Mouse (Mus musculus): ENCODE results near the gene Sec62. TPM values are rescaled to one million over a fixed set of nuclear protein-coding genes. Genes with fewer than 3 reads are reported as not detected.

The Sec62 gene
- total RNA-seq, 2 experiments from 2014 or later: 109 to 113 TPM

Other genes starting within 250 kb of the Sec62 start
- 1 to 10 TPM; 2.2 to 5.0 TPM for gene Mecom, start 244.9 kb upstream of the Sec62 start, total RNA-seq (2021)
- gene Actrt3, start 192.9 kb upstream of the Sec62 start, total RNA-seq (2021): 1 to 10 TPM in 1 of 2 experiments, under 1 TPM in 1; 0.99 to 1.1 TPM
- 10 to 100 TPM; 11.1 to 15.3 TPM for gene Mynn, start 190.8 kb upstream of the Sec62 start, total RNA-seq (2021)
- gene Lrriq4, start 148.4 kb upstream of the Sec62 start, total RNA-seq (2021): not detected
- not detected for gene Lrrc34, start 145.0 kb upstream of the Sec62 start, total RNA-seq (2021)
- not detected for gene Lrrc31, start 93.0 kb upstream of the Sec62 start, total RNA-seq (2021)
- gene Samd7, start 46.6 kb upstream of the Sec62 start, total RNA-seq (2021): not detected
- gene Gpr160, start 63.1 kb downstream of the Sec62 start, total RNA-seq (2021): under 1 TPM; 0.29 to 0.76 TPM
- gene Phc3, start 176.5 kb downstream of the Sec62 start, total RNA-seq (2021): 10 to 100 TPM; 32.1 to 42.0 TPM
- 10 to 100 TPM; 62.5 to 65.5 TPM for gene Prkci, start 202.9 kb downstream of the Sec62 start, total RNA-seq (2021)

Measured in left cerebral cortex, postnatal 36 days (tissue).